Mouse (Mus musculus) layer of hippocampus, postnatal 10 days (tissue): ENCODE data around the gene Hist1h1a. TPM values are rescaled to one million over a fixed set of nuclear protein-coding genes. Genes with fewer than 3 reads are reported as not detected.
A peak's percentile ranks its signal among the peaks of the same experiment; 100 is the strongest.
"Not testable (repeated sequence)": the region's sequence is repeated elsewhere in the genome, so short reads cannot be mapped to it uniquely, and the experiment has no call there.

Source experiments
- DNase-seq, 2 experiments: peaks; one replicate each; pipeline ENCODE4 v3.0.0; 2021; ENCODE audit warnings: low spot score in 2 of 2
- total RNA-seq, 2 experiments: library from RNA; stranded (reverse); gene quantifications; 2 replicates each; pipeline ENCODE4 v1.2.3; 2021

Gene Hist1h1a
- total RNA-seq, 2 experiments from 2014 or later: 47.3 to 51.5 TPM

DNA sequence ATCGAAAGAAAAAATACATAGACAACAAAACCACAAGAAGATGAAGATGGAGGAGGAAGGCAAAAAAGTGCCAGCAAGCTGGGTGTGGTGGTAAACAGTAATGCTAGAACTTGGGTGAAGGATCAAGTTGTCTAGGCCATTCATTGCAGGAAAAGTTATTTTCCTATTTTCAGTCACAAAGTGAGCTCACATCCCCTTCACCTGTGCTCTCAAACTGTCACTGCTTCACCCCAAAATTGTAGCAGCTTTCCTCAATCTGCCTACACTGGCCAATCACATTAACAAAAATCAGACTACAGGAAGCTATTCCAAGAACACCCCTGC, 3.6 kb upstream of the Hist1h1a start:
- DNase-seq: no peak

DNA sequence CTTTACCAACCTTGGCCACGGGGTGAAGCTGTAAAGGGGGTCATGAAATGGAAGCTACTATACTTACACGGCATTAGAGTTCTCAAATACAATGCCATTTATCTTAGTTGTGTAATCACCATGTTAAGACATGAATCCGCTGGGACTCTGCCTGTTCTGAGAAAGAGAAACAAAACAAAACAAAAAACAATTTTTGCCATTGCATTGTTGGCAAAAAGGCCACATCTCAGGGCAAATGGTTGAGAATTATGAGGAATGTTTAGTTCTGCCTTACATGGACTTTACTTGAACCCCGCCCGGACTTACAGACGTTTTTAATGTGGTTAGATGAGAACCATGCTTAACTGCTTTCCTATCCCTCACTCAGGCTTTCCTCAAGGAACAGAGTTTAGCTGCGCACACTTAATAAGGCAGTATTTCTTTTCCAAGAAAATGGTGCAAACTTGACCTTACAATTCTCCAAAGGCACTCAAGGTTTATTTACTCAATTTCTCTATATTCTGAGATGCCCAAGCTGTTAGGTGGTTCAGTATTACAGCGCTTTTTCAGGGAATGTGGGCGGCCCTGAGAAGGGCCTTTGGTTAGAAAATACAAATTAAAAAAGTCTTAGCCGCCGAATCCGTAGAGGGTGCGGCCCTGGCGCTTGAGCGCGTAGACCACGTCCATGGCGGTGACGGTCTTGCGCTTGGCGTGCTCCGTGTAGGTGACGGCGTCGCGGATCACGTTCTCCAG, 3.1 kb upstream of the Hist1h1a start:
- DNase-seq: no peak

DNA sequence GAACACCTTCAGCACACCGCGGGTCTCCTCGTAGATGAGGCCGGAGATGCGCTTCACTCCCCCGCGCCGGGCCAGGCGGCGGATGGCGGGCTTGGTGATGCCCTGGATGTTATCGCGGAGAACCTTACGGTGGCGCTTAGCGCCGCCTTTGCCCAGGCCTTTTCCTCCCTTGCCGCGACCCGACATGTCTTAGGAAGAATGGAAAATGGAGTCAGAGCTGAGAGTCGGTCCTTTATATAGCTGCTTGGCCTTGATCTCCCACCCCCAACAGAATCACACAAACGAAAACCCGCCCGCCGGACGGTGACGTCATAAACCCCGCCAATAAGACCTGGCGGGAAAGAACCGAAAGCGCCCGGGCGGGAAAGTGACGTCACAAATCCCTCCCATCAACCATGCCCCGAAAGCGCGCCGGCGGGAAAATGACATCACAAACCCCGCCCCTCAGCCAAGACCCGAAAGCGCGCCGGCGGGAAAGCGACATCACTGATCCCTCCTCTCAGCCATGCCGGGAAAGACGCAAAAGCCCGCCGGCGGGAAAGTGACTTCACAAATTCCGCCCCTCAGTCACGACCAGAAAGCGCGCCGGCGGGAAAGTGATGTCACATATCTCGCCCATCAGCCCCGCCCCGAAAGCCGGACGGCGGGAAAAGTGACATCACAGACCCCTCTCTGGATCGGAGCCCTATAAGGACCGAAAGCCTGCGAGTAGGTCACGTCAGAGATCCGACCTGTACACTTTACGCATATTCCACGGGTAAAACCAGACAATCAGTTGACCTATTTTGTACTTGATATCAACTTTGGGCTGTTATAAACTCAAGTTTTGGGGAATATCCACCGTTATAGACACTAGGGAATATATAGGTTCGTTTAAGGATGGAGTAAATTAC, 2.2 kb upstream of the Hist1h1a start, which contains the start of gene Hist1h4a:
TSS of gene Hist1h4a (minus strand) at position 259 of the 893 bp plus-strand sequence.
- peak; percentile 98 for DNase-seq

DNA sequence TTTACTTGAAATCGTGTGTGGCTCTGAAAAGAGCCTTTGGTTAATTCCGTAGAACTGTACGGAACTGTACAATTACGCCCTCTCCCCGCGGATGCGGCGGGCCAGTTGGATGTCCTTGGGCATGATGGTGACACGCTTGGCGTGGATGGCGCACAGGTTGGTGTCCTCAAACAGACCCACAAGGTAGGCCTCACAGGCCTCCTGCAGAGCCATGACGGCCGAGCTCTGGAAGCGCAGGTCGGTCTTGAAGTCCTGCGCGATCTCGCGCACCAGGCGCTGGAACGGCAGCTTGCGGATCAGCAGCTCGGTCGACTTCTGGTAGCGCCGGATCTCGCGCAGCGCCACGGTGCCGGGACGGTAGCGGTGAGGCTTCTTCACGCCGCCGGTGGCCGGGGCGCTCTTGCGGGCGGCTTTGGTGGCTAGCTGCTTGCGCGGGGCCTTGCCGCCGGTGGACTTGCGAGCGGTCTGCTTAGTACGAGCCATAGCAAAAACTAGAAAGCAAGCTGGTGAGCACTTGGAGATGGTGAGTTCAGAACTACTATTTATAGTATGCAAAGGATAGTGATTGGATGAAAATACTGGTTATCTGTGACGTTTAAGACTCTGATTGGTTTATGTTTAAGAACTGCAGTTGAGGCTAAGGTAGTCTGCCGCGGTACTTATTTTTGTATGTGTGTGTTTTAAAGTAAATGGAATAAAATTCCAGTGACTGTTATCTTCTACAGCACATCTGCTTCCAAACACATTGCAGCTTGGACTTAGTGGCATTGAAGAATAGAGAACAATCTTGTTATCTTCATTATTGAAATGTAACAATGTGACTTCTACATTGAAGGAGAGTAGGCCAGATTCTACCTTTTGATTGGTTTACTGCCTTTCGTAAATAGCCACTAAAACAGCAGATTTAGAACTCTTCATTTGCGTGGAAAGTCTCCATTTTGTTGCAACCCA, 1.3 kb upstream of the Hist1h1a start, which contains the start of gene Hist1h3a:
TSS of gene Hist1h3a (minus strand) at position 516 of the 951 bp plus-strand sequence.
- peak in 1 of 2 experiments; percentile 61 for DNase-seq

DNA sequence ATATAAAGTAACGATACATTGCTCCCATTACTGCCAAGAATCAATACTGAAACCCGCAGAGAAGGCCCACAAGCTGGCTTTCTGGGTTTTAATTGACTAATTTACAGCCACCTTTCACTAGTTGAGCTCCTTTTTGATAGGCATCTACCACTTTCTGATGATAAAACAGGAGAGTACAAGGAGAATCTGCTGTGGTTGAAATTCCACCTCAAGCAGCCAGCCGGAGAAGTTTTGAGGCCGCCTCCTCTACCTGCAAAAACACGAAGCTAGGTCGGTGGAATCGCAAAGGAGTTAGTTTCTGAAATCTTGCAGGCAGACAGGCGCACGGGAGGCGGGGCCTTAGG, 252 bp upstream of the Hist1h1a start:
- no peak for DNase-seq

DNA sequence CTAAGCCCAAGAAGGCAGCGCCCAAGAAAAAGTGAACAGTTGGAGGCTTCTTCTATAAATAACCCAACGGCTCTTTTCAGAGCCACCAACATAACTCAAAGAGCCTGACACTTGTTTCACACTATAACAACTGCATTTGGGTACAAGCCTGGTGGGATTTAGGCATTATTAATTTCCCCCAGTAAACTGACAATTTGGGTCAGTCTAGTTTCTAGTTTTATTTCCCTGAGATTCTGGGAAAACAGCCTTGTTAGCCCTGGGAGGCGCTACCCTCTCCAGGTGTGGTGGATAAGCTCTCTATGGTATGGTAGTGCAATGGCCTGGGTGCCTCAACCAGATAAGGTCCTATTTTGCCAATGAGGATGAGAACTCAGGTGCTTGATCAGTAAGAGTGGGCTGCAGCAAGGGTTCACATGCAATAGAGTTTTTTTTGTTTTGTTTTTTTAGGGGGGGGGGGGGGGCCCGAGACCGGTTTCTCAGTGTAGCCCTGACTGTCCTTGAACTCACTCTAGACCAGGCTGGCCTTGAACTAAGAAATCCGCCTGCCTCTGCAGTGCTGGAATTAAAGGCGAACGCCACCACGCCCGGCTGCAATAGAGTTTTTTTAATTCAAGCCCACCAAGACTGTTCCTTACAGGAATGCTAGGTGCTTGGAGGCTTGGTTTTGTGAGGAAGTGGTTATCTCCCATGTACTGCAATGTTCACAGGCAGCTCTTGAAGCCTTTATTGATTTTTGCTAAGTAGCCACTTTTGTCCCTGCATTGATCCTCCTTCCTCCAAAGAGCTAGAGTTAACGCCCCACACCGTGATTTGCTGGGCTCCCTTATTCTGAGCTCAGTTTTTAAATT, 1.1 kb downstream of the Hist1h1a start:
- DNase-seq: no peak

DNA sequence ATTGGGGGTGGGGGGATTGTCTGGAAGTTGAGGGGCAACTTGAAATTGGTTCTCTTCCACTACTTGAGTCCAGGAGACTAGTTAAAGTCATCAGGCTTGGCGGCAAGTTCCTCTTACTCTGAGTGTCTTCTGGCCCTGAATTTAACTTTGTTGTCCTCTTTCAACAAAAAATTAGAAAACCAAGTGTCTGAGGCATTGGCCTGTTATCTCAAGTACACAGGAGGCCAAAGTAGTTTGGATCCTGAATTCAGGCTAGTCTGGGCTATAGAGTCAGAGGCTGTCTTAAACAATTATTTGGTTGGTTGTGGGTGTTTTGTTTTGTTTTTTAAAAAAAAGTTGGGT, 1.7 kb downstream of the Hist1h1a start:
- DNase-seq: no peak

DNA sequence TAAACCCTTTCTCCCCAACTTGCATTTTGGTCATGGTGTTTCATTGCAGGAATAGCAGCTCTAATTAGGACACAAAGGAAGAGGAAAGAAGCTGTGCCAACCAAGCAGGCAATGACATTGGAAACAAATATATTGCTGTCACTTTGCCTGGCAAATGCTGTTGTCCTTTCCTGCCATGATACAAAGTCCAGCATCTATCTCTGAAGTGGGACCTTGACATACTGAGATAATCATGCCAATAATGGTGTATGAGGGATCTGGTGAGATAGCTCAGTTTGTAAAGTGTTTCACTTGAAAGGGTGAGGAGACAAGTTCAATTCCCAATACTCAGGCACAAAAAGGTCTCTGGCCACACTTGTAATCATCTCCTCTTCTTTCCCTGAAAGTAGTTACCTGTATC, 3.3 kb downstream of the Hist1h1a start:
- DNase-seq: no peak

DNA sequence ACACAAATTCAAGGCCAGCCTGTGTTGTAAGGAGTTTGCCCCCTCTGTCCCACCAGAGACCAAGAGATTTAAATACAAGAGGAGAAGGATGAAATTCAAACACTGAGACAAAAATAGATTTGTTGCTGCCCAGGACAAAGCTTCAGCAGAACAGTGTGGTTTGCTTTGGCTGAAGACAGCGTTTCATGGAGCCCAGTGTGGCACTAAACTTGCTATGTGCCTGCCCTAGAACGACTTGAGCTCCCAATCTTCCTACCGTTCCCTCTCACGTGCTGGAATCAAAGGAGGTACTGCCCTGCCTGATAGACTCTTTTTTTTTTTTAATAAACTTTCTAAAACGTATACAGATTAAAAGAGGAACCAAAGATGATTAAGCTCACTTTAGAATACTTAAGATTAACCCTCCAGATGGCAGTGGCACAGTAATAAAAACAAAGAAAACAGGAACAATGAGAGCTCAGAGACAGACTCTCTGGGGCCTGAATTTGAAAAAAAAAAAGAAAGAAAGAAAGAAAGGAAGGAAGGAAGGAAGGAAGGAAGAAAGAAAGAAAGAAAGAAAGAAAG, 5.5 kb downstream of the Hist1h1a start:
- DNase-seq: no peak

DNA sequence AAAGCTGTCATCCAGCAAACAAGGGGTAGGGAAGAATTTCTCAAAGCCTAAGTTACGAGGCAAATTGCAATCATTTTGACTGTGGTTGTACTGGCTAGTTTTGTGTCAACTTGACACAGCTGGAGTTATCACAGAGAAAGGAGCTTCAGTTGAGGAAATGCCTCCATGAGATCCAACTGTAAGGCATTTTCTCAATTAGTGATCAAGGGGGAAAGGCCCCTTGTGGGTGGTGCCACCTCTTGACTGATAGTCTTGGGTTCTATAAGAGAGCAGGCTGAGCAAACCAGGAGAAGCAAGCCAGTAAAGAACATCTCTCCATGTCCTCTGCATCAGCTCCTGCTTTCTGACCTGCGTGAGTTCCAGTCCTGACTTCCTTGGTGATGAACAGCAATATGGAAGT, 6.1 kb downstream of the Hist1h1a start, which contains the start of gene Trim38:
TSS of gene Trim38 (plus strand) at position 301 of the 400 bp plus-strand sequence.
- not testable (repeated sequence) for DNase-seq

DNA sequence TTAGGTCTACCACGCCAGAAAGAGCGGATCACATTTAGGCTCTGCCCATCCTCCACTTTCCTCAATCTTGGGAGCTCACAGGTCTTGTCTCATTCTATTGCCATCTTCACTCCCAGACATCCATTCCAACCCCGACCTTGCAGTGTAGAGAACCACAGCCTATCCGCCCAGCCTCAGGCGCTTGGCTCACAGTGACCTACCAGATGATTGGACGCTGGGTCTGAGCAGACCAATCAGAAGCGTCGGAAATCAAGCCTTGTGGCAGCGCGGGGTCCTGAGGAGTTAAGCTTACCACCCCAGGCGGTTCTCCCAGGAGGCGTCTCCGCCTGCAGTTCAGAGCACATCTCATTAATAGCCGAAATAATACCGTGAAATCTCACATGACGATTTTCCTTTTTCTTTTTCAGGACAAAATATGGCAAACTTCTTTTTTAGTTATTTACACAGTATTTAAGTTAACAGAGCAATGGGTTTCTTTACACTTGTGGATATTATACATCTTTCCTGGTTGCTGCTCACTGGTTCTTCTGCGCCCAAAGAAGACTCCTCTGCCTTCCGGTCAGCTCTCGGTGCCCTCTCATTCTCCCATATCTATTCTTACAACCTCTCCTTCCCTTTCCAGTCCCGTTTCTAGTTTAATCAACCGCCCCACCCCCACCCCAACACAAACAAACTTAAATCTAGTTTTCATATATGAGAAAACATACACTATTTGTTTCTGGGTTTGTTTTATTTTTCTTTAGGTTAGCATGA, 9.3 kb downstream of the Hist1h1a start:
- peak; percentile 37 to 40 for DNase-seq

DNA sequence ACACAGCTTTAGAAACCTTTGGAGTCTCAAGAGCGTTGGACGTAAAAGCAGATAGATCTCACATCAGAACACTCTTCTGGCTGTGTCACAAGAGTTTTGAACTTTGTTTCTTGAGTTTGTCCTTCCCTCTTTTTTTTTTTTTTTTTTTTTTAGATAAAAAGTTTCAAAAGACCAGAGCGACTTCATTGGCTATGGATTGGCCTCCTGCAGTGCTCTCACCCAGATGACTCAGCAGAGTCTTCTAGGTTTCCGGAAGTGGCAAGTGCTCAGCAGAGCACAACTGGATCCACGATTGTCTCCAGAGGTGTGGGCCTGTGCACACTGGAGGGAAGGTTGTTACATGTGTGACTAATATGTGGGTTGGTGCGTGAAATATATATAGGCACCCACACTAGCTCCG, 14.9 kb downstream of the Hist1h1a start:
- no peak for DNase-seq

DNA sequence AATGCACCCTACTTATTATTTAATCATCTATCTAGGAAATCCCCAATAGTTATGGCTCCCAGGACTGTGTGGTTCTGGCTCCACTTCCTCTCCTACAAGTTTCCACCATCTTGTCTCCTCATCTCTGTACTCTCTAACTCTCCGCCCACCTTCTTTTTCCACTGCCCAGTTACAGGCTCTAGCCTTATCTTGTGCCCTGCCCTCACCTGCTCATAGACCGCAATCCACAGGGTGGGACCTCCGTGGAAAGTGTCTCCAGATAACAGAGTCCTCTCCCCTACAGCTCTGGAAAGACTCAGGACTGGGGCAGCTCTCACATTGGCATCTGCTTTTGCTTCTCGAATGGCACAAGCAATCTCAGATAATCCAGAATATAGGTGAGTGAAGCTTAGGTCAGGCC, 15.6 kb downstream of the Hist1h1a start:
- DNase-seq: no peak

DNA sequence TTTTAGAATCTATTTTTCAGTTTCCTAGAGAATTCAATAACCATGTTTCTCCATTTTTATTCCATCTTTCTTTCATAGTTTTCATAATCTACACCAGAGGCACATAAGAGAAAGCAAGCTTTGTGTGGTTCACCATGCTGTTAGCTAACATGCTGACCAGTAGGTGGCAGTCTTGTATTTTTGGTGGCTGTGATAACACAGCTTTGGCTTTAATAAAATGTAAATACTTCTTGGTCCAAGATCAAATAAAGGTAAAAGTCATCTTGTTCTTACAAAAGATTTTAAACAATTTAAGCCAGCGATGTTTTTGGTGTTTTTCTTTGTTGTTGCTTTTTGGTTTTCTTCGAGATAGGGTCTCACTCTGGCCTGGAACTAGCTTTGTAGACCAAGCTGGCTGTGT, 29.1 kb downstream of the Hist1h1a start:
- peak; percentile 62 to 69 for DNase-seq

DNA sequence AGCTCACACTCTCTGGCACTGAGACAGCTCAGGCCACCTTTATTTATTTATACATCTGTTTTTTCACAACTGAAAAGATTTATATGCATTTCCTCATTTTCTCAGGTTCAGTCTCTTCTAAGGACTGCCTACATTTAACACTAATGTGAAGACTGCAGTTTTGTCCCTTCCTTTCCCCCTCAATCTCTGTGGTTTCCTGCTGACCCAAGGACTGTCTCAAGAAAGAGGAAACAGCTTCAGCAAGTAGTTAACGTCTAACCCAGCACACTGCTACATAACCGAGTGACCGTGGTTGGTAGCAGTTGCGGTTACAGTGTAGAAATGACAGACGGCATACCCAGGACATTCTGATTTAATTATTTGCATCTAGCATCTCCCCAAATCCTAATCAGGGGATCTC, 35.9 kb downstream of the Hist1h1a start:
- no peak for DNase-seq

DNA sequence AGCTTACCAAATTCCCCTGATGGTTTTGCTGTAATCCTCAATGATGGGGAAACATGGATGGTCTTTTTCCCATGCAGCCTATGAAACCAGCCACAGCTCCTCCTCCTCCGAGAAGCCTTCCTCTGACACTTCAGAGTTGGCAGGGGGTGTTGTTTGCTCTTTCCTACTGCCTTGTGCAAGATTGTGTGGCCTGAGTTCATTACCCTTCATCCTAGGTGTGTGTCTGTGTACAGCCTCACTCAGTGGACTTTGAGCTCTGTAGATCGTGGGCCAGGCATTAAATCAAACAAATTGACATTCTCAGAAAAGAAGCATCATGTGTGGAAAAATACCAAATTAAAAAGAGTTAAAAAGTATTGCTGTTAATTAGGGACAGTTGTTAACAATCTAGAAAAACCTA, 41.1 kb downstream of the Hist1h1a start:
- DNase-seq: no peak

DNA sequence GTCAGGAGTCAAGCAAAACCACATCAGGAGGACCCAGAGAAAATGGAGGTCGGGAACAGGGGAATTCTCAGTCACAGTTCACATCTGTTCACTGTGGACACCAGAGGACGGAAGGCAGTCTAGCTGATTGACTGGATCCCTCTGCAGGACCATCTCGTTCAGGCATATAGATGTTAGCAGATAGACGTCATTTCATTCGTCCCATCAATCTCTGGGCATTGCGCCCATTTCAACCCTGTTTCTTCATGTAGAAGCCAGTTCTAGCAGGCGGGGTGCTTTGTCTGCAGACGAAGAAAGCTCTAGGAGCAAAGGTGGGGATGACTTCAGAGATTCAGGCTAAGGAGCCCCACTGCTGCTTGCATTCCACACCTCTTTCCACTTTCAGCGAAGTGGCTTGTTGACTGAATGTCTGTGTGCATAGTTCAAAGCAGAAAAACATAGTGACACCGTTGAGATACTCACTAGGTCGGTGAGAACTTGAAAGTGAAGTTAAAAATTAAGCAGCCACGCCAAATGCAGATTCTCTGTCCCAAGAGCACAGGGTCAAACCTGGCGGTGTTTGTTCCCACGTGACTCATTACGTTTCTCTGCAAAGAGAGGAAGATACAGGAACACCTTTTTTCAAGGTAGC, 43.1 kb downstream of the Hist1h1a start, which contains the start of gene Slc17a2:
TSS of gene Slc17a2 (plus strand) at position 572 of the 631 bp plus-strand sequence.
- no peak for DNase-seq
